Mouse (Mus musculus) fibroblast of lung, adult 2 months (primary cell): Measurements from ENCODE around the gene Fmo5.
A peak's percentile ranks its signal among the peaks of the same experiment; 100 is the strongest.

Experiments used
- DNase-seq: peaks from one replicate; pipeline ENCODE4 v3.0.0-alpha.2; 2011; ENCODE audit warnings: low read depth

Gene Fmo5

DNA sequence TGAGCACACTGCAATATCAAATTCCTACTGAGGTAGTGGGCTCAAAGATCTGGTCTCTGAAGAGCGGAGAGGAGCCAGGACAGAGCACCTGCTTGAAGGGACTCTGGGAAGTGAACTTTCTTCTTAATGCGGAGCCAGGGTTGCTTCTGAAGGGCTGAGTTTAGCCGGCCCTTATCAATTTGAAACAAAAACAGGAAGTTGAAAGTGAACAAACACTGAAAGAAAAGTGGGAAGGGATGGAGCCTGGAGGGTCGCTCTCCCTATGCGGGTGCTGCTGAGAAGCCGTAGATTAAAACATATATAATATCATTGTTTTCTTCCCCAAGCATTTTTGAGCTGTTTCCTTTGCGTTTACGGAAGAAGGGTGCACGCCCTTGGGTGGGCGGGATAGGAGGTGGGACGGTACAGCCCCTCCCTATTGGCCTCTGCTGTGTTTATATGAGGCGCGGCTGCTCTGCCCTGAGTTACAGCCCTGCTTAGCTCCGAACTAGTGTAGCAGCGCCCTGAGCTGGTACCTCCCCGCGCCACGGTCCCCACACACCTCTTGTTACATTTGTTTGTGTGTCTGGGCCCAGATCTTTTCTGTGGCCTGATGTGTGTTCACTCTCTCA is at the start of gene Fmo5:
Gene Fmo5 (plus strand): TSS at position 414 of the 611 bp plus-strand sequence.
- DNase-seq, result peak; percentile 39

DNA sequence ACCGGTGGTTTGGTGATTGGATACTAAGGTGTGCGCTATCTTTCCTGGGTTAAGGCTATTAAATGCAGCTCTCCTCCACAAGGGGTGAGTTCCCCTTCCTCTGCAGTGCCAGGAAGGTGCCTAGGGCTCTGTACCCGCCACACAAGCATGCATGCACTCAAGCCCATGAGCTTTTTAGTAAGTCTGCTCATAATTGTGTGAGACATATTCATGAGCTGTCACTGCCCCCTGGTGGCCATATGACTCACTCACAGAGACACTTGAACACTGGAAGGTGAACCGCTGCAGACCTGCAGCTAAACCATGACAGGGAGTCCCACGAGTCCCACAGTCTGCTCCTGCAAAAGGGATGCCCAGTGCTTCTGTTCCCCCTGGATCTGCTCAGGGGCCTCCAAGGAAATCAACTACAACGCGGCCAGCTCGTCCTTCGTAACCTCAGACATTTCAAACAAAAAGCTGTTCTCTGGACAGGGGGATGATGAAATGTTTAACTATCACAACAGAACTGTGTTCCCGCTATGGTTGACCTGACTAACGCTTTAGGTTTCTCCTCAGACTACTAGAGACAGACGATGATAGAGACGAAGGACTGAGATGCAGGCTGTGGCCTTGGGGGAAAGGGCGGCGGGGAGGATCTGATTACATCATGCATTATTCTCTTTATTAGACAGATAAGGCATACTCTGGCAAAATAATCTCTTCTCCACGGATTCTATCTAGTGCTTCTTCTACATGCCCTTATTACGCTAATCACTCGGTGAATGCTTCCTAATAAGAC is 43.0 kb upstream of the Fmo5 start:
- DNase-seq, result peak; percentile 44

DNA sequence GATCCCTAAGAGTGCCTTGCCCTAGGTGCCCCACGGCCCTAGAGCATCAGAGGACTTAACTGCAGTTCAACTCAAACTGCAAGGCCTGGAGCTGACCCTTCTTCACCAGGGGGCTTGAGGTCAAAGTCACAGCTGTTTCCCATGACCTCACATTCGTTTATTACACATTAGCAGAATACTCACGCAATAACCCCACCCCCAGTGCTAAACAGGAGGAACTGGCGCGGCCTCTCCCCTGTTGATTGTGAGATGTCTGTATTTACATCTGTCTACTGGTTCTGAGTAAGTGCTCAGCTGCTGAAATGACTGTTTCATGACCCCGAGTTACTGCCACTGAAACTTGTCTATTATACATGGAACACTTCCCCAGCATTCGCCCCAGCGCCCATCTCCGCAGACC is 40.9 kb upstream of the Fmo5 start:
- DNase-seq, result no peak

DNA sequence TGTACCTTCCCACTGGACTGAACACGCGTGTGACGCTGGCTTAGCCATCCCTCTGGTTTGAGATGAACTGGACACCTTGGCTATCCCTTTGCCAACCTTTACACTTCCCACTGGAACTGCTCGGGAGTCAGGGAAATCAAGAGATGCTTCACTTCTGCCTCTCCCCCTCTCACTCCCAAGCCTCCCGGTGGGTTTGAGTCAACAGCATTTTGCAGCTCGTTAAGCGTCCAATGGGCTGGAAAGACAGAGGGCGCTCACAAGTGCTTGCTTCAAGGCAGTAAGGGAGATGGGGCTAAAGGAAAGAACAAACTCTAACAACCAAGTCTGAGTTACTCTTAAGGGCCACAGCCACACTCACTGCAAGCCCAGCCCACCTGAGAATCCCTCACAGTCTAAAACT is 37.9 kb upstream of the Fmo5 start:
- DNase-seq, result no peak

DNA sequence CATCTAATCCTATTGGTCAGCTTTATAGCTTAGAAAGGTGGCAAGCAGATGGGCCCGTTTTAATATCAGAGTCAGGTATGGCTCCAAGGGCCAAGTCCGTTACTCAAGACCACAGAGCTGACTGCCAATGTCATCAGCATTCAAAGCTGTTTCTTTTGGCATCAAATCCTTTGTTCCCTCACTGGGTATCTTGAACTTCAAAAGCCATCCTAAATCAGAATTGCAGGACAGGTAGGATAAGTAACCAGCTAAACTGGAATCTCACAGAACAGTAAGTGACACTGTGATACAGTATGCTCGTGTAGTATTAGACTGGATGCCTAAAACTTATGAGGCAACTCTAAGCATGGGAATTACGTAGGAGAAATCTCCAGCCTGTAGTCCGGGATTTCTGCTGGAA is 35.5 kb upstream of the Fmo5 start:
- no peak for DNase-seq

GRCm38 (mm10) chr3:97594140-97594539 is 34.5 kb upstream of the Fmo5 start:
- no peak for DNase-seq

GRCm38 (mm10) chr3:97595066-97595465 is 33.5 kb upstream of the Fmo5 start:
- DNase-seq, result no peak

GRCm38 (mm10) chr3:97596796-97597195 is 31.8 kb upstream of the Fmo5 start:
- DNase-seq, result no peak

- DNase-seq, result no peak
These were observed 28.4 kb upstream of the Fmo5 start for GRCm38 (mm10) chr3:97600050-97600832.

- peak; percentile 12 for DNase-seq
These were observed 19.3 kb upstream of the Fmo5 start for GRCm38 (mm10) chr3:97609201-97609844.

DNA sequence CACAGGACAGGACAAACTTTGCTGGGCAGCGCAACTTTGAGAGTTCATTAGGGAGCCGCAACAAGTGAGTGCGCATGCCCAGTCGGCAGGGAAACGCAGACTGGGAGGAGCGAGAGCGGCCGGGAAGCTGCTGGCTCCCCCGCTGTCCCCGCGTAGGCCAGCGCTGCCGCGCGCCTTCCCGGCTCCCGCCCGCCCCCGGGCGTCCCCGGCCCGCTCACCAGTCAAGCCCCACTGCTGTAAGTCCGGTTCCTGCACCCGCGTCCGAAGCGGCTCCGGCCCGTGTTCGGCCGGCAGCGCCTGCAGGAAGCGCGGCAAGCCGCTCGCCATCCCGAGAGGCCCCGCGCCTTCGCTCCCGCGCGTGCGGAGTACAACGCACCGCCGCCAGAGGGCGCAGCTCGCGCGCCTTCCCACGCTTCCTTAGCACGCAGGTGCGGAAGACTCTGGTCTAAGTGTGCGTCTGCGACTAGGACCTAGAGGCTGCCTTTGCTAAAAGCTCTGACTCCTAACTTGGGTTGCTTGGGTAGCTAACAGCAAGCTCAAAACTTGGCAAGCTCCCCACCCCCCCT is 18.7 kb upstream of the Fmo5 start, which contains the start of gene Chd1l:
Gene Chd1l (minus strand): TSS at position 359 of the 566 bp plus-strand sequence.
- peak; percentile 65 for DNase-seq

DNA sequence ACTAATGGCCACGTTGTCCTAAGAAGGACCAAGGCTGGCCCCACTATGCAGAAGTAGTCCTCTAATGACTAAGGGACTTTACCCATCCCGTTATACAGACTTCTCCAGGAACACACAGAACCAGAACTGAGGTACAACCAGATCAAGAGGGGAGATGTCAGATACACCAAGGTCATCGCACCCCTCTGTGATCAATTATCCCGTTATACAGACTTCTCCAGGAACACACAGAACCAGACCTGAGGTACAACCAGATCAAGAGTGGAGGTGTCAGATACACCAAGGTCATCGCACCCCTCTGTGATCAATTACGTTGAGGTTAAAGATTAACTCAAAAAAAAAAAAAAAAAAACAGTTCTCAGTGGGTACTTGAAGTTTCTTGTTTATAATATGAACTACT is 17.6 kb upstream of the Fmo5 start:
- no peak for DNase-seq

DNA sequence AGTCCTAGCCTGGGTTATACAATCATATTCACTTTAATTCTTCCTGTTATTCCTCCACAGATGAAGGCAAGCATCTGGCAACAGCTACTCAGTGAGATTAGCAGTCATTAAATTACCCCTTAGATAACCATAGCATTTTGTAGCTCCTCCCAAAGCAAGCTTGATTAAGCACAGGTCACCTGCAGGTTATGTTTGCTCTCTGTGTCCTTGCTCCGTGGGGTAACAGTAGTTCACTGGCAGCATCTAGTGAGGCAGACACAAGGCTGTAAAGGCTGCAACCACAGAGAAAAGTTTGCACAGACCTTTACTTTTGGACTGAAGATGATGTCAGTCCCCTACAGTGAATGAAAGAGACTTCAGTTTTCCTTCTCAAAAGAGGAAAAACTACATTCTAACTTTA is 13.4 kb upstream of the Fmo5 start:
- DNase-seq, result no peak

- no peak for DNase-seq
These were observed 12.7 kb upstream of the Fmo5 start for GRCm38 (mm10) chr3:97615933-97616332.

DNA sequence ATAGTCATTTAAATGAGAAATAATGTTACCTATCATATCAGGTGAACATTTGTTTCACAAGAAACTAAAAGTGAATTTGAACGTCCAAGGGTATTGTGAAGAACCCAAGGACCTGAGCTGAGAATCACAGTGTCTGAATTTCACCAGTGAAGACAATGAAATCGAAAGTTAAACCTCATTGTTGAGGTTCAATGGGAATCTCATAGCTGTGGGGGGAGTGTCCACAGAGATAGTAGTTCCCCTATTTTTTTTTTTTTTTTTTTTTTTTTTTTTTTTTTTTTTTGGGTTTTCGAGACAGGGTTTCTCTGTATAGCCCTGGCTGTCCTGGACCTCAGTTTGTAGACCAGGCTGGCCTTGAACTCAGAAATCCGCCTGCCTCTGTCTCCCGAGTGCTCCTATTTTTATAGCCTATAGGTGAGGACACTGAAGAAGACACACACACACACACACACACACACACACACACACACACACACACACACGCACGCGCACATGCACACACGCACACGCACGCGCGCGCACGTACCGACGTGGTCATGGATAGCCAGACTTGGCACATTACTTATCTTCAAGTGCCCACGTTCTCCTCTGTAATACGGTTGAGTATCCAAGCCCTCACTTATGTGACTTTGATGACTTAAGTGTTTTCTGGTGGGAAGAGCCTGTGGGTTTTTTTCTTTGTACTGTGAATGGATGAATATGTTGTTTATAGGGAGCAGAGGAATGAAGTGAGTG is 11.3 kb upstream of the Fmo5 start:
- no peak for DNase-seq

DNA sequence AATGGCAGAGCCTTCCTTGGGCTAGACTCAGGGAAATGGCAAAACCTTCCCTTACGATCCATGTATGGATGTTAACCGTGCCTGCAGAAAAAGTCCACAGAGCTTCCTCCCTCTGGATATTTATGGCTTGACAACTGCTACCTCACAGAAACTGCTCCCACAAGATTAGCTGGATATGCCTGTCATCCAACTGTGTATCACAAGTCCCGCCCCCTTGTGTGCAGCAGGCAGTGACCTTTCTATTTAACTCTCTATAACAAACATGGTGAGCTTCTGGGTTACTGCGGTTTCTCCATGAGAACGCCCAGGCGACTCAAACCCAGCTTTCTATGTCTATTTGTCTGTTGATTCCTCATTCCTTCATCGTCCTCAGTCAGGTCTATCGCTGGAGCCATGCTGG is 10.7 kb upstream of the Fmo5 start:
- DNase-seq, result no peak

DNA sequence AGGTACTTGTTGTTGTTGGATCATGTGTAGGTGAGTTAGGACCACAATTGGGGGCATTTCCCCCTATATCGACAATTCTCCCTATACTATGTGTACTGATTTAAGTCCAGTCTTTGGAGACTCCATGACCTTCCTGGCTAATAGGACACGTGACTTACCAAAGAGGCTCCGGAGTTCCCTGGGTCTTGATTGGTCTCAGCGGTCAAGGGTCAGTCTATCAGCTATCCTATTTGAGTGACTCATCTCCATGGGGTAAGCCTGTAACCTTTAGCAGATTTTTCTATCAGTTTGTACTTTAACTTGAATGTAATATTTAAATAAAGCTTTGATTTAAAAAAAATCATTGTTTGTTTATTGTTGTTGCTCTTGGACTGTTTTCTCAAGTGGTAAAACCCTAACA is 7.9 kb upstream of the Fmo5 start:
- DNase-seq, result no peak

GRCm38 (mm10) chr3:97624611-97625010 is 4.0 kb upstream of the Fmo5 start:
- no peak for DNase-seq

- no peak for DNase-seq
These were observed 711 bp upstream of the Fmo5 start for GRCm38 (mm10) chr3:97627893-97628292.

DNA sequence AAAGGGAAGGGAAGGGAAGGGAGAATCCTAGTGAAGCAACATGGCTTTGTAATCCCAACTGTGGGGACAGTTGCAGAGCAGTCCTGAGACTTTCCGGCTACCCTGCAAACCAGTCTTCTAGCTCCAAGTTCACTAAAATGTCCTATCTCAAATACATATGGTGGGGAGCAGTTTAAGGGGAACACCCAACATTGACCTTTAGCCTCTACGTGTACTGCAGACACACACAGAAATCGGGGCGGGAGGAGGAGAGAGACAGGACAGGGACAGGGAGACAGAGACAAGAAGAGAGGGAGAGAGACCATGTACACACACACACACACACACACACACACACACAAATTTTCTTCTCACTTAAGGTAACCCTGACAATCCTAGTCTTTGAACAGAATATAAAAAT is 1.3 kb downstream of the Fmo5 start:
- DNase-seq, result no peak

GRCm38 (mm10) chr3:97630746-97631145 is 2.1 kb downstream of the Fmo5 start:
- no peak for DNase-seq
